Mouse (Mus musculus) thymus, adult 2 months (tissue): ENCODE results near the gene Rerg.

ENCODE experiments used
- CTCF ChIP-seq: fragments of 200-500 bp; IDR thresholded peaks from 2 replicates; pipeline ENCODE4 v1.5.1; 2012; ENCODE audit warnings: mild to moderate bottlenecking, control low read depth, low read length, moderate library complexity, borderline replicate concordance; ENCODE audit not compliant: control insufficient read depth, poor library complexity, insufficient read depth; ENCODE audit errors: extremely low read depth
- POLR2A ChIP-seq: fragments of 200-500 bp; IDR thresholded peaks from 2 replicates; pipeline ENCODE4 v1.6.1; 2012; ENCODE audit warnings: mild to moderate bottlenecking, low read length, control low read depth, moderate library complexity; ENCODE audit not compliant: control insufficient read depth, poor library complexity, insufficient read depth; ENCODE audit errors: extremely low read depth

- TF ChIP-seq CTCF (no peak), POLR2A (no peak)
Observed at GRCm38 (mm10) chr6:137109811-137110777, 60.2 kb downstream of the Rerg start.
